Mouse (Mus musculus): ENCODE results near the gene Plekhh2.

- TF ChIP-seq CTCF (IDR thresholded peaks at IDR 0.05) (no peak), POLR2A (IDR thresholded peaks at IDR 0.05; ENCODE audit: insufficient read depth, low read depth, low read length) (no peak), EP300 (IDR thresholded peaks at IDR 0.05; ENCODE audit: insufficient read depth, low read depth, low read length) (no peak)
These were observed 58.1 kb downstream of the Plekhh2 start for GRCm38 (mm10) chr17:84569770-84570169.

Measured in heart, adult 2 months (tissue).